Mouse (Mus musculus) heart, embryonic 10.5 days (tissue): ENCODE results near the gene Kdm2a. TPM values are rescaled to one million over a fixed set of nuclear protein-coding genes. Genes with fewer than 3 reads are reported as not detected.
"Not testable (repeated sequence)": the region's sequence is repeated elsewhere in the genome, so short reads cannot be mapped to it uniquely, and the experiment has no call there.

Experiments
- DNase-seq: peaks from one replicate; pipeline ENCODE4 v3.0.0-alpha.2; 2017; ENCODE audit warnings: low spot score
- H3K27ac ChIP-seq: fragments of 300-500 bp; sonication (generic); 2 replicates; pipeline ENCODE4 v1.5.1; 2016; ENCODE audit warnings: mild to moderate bottlenecking
- H3K27me3 ChIP-seq: fragments of 300-500 bp; sonication (generic); 2 replicates; pipeline ENCODE4 v1.6.1; 2016; ENCODE audit warnings: mild to moderate bottlenecking; ENCODE audit not compliant: poor library complexity, insufficient read depth, severe bottlenecking
- H3K36me3 ChIP-seq: fragments of 300-500 bp; sonication (generic); 2 replicates; pipeline ENCODE4 v1.6.1; 2016; ENCODE audit warnings: mild to moderate bottlenecking, moderate library complexity
- H3K4me1 ChIP-seq: fragments of 300-500 bp; sonication (generic); 2 replicates; pipeline ENCODE4 v1.6.1; 2016; ENCODE audit warnings: mild to moderate bottlenecking
- H3K4me3 ChIP-seq: fragments of 300-500 bp; sonication (generic); 2 replicates; pipeline ENCODE4 v1.5.1; 2016; ENCODE audit warnings: mild to moderate bottlenecking, moderate library complexity
- H3K9me3 ChIP-seq: fragments of 300-500 bp; sonication (generic); 2 replicates; pipeline ENCODE4 v1.6.1; 2016; ENCODE audit warnings: mild to moderate bottlenecking, moderate library complexity
- WGBS: fragments of 180-500 bp; shearing (Covaris S2); methylation state at CpG from one replicate; pipeline ENCODE4 v1.1.7; 2016; 5-methylcytosine and 5-hydroxymethylcytosine counted together
- polyA plus RNA-seq: library from polyadenylated mRNA; unstranded; fragments of >200 nt; fragmentation: Nextera tagmentation; extraction: Ambion mirVana; gene quantifications from 2 replicates; pipeline ENCODE4 v1.2.1, GENCODE M21; 2016

The Kdm2a gene
- polyA plus RNA-seq, 1 experiment from 2014 or later = 53.6 TPM

DNA sequence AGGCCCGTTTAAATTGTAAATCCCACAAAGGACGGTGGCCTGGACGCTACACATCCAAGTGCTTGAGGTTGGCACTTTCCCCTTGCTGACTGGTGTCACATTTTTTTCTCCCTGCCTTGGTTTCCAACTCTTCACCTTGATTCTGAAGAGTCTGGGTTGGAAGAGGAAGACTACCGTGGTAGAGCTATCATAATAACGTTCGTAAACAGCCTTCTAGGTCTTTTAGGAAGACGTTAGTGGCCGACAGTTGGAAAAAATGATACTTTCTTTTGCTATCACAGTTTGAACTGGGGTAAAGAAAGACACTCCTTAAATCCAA lies 504 bp upstream of the Kdm2a start:
- Histone ChIP-seq H3K9me3 (no peaks in the 10 kb centered on the region), H3K27me3 (no peaks in the 10 kb centered on the region), H3K4me1 (peaks cover 20% of the 10 kb centered on the region), H3K36me3 (peaks cover 3% of the 10 kb centered on the region; the same call in 1 of the 2 replicates), H3K27ac (peak overlapping the region; percentile 99), H3K4me3 (peak overlapping the region; percentile 98)
- no peak for DNase-seq
- 27% methylated on average over 8 of the region's 8 CpGs for WGBS

DNA sequence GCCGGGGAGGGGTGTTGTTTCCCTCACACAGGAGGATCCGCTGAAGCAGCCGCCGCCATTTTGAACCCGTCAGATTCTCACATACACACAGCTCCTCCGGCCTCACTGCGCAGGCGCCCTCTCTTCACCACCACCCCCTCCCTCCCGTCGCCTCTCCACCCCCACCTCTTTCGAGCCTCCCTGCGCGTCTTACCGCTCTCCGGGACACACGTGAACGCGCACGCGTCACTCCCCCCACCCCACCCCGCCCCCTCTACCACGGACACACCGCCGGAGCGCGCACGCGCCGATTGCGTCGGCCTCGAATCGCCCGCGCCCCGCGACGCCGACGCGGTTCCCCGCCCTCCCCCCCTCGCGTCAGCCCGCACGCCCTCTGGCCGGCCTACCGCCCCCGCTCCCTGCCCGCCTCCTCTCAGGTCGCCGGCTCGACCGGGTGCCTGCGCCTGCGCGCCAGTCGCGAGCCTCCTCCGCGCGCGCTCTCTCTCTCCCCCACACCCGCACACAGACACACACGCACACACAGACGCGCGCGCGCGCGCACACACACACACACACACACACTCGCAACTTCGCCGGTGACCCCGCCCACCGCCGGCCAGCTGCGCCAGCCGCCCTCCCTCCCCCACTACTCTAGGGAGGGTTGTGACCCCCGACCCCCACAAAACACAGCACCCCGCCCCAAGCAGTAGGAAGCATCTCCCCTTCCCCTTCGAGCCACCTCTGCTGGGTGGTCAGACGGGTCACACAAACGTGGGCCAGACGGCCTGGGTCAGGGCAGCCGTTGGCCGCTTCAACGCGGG lies 887 bp downstream of the Kdm2a start:
- Histone ChIP-seq H3K4me1 (peaks cover 20% of the 10 kb centered on the region), H3K27me3 (no peaks in the 10 kb centered on the region), H3K27ac (peak overlapping the region; percentile 99), H3K36me3 (peaks cover 5% of the 10 kb centered on the region; the same call in 1 of the 2 replicates), H3K4me3 (peak overlapping the region; percentile 98), H3K9me3 (no peaks in the 10 kb centered on the region)
- WGBS = under 1% methylated on average over 72 of the region's 90 CpGs
- peak; percentile 100 for DNase-seq

GRCm38 (mm10) chr19:4396081-4396997 lies 1.7 kb downstream of the Kdm2a start:
- H3K27ac ChIP-seq = peak overlapping the region; percentile 99
- no peaks in the 10 kb centered on the region for H3K9me3 ChIP-seq
- WGBS = under 1% methylated on average over 78 of the region's 80 CpGs
- H3K4me3 ChIP-seq = peak overlapping the region; percentile 98
- H3K4me1 ChIP-seq = peaks cover 20% of the 10 kb centered on the region
- peaks cover 13% of the 10 kb centered on the region; the same call in 1 of the 2 replicates for H3K36me3 ChIP-seq
- peak; percentile 76 for DNase-seq
- no peaks in the 10 kb centered on the region for H3K27me3 ChIP-seq

DNA sequence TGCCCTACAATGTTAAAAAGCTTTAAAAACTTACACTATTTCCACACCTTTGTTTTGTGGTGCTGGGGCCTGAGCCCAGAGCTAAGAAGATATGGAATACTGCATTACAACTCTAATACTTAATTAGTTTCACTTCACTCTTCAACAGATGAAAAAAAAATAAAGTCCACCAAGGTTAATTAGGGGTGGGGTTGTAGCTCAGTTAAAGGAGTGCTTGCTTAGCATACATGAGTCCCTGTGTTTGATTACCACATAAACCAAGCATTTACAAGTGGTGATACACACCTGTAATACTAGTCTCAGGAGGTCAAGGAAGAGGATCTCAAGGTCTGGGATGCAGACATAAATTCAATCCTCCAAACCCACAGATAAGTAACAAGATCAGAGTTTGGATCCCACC lies 10.8 kb downstream of the Kdm2a start:
- Histone ChIP-seq H3K4me3 (no peak overlapping the region), H3K36me3 (peaks cover 54% of the 10 kb centered on the region), H3K4me1 (no peaks in the 10 kb centered on the region), H3K27me3 (no peaks in the 10 kb centered on the region), H3K9me3 (no peaks in the 10 kb centered on the region), H3K27ac (no peak overlapping the region)
- DNase-seq = no peak

DNA sequence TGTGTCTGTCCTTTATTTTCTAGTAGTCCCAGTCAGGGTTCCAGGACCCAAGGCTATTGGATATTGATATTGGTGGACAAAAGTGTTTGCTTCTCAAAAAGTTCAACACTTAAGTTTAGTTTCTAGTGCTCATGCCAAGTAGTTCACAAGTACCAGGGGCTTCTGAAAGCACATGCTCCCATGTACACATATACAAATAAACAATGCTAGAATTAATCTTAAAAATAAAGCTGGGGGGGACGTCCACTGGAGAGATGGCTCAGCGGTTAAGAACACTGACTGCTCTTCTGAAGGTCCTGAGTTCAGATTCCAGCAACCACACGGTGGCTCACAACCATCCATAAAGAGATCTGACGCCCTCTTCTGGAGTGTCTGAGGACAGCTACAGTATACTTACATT lies 13.1 kb downstream of the Kdm2a start:
- no peak for DNase-seq
- no peak overlapping the region for H3K4me3 ChIP-seq
- no peaks in the 10 kb centered on the region for H3K4me1 ChIP-seq
- H3K9me3 ChIP-seq = no peaks in the 10 kb centered on the region
- no peak overlapping the region for H3K27ac ChIP-seq
- H3K36me3 ChIP-seq = peaks cover 40% of the 10 kb centered on the region; the same call in 1 of the 2 replicates
- no peaks in the 10 kb centered on the region for H3K27me3 ChIP-seq
- 82% methylated on average over 4 of the region's 4 CpGs for WGBS

GRCm38 (mm10) chr19:4384322-4384721 lies 13.8 kb downstream of the Kdm2a start:
- DNase-seq = no peak
- WGBS = 53% methylated on average over 1 of the region's 1 CpGs
- Histone ChIP-seq H3K4me1 (no peaks in the 10 kb centered on the region), H3K27me3 (no peaks in the 10 kb centered on the region), H3K4me3 (no peak overlapping the region), H3K27ac (no peak overlapping the region), H3K36me3 (peaks cover 41% of the 10 kb centered on the region; the same call in 1 of the 2 replicates), H3K9me3 (no peaks in the 10 kb centered on the region)

DNA sequence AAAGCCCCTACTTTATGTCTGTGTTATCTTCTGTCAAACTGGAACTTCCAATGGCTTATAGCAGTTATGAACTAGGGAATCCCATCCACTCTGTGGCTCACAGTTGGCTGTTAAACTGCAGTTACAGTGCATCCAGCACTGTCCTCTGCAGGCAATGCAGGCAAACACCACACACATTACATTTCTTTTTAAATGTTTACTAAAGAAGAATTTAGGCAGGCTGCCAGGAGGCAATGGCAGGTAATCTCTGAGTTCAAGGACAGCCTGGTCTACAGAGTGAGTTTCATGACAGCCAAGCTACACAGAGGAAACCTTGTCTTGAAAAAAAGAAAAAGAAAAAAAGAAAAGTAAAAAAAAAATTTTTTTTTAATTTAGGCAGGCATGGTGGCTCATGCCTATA lies 14.8 kb downstream of the Kdm2a start:
- H3K36me3 ChIP-seq = peaks cover 42% of the 10 kb centered on the region
- no peak for DNase-seq

DNA sequence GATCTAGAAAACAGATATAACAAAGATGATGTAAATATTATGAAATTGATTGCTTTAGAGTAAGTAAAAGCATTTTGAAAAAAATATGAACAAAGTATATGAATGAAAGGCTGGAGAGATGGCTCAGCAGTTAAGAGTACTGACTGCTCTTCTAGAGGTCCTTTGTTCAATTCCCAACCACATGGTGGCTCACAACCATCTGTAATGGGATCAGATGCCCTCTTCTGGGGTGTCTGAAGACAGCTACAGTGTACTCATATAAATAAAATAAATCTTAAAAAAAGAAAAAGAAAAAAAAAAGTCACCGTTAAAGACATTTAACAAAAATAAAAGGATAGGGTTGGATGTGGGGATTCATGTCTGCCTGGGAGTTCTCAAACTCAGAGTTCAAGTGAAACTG lies 15.8 kb downstream of the Kdm2a start:
- H3K36me3 ChIP-seq = peaks cover 35% of the 10 kb centered on the region
- not testable (repeated sequence) for H3K4me1 ChIP-seq, H3K9me3 ChIP-seq, H3K27ac ChIP-seq, H3K27me3 ChIP-seq, H3K4me3 ChIP-seq, DNase-seq
- 94% methylated on average over 1 of the region's 1 CpGs for WGBS

More for the DNA sequence above, 14.8 kb downstream of the Kdm2a start:
- no peaks in the 10 kb centered on the region for H3K27me3 ChIP-seq
- no peak overlapping the region for H3K4me3 ChIP-seq
- H3K27ac ChIP-seq = no peak overlapping the region
- no peaks in the 10 kb centered on the region for H3K4me1 ChIP-seq
- no peaks in the 10 kb centered on the region for H3K9me3 ChIP-seq

- DNase-seq = no peak
- Histone ChIP-seq H3K9me3 (no peaks in the 10 kb centered on the region), H3K27me3 (no peaks in the 10 kb centered on the region), H3K4me3 (no peak overlapping the region), H3K4me1 (no peaks in the 10 kb centered on the region), H3K27ac (no peak overlapping the region), H3K36me3 (peaks cover 16% of the 10 kb centered on the region)
- WGBS = 91% methylated on average over 2 of the region's 2 CpGs
These were observed 27.4 kb downstream of the Kdm2a start for GRCm38 (mm10) chr19:4370656-4371055.

DNA sequence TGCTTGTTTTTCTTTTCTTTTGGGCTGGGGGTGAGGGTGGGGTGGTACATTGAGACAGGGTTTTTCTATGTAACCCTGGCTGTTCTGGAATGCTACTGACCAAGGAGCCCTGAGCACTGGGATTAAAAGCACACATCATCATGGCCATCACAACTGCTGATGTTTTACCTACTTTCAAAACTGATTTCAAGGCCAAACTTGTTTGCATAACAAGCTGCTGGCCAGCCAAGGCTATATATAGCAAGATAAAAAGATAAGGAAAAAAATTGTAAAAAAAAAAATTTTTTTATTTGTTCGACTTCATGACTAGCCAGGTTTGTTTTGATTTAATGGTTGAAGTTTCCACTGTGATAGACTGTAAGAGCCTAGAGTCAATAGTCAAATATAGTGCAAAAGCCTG lies 27.8 kb downstream of the Kdm2a start:
- Histone ChIP-seq H3K27me3 (no peaks in the 10 kb centered on the region), H3K9me3 (no peaks in the 10 kb centered on the region), H3K27ac (no peak overlapping the region), H3K36me3 (peaks cover 16% of the 10 kb centered on the region), H3K4me3 (no peak overlapping the region), H3K4me1 (no peaks in the 10 kb centered on the region)
- DNase-seq = no peak
- 81% methylated on average over 1 of the region's 1 CpGs for WGBS

- DNase-seq = no peak
- no peaks in the 10 kb centered on the region for H3K4me1 ChIP-seq
- H3K27ac ChIP-seq = no peak overlapping the region
- H3K4me3 ChIP-seq = no peak overlapping the region
- H3K36me3 ChIP-seq = peaks cover 84% of the 10 kb centered on the region
- no peaks in the 10 kb centered on the region for H3K9me3 ChIP-seq
- no peaks in the 10 kb centered on the region for H3K27me3 ChIP-seq
- WGBS = 84% methylated on average over 2 of the region's 2 CpGs
These were observed 48.6 kb downstream of the Kdm2a start for GRCm38 (mm10) chr19:4349455-4349854.

- 90% methylated on average over 1 of the region's 1 CpGs for WGBS
- H3K4me1 ChIP-seq = no peaks in the 10 kb centered on the region
- peaks cover 95% of the 10 kb centered on the region for H3K36me3 ChIP-seq
- H3K9me3 ChIP-seq = no peaks in the 10 kb centered on the region
- no peak overlapping the region for H3K27ac ChIP-seq
- H3K27me3 ChIP-seq = no peaks in the 10 kb centered on the region
- no peak overlapping the region for H3K4me3 ChIP-seq
- no peak for DNase-seq
These were observed 51.6 kb downstream of the Kdm2a start for GRCm38 (mm10) chr19:4346479-4346878.

DNA sequence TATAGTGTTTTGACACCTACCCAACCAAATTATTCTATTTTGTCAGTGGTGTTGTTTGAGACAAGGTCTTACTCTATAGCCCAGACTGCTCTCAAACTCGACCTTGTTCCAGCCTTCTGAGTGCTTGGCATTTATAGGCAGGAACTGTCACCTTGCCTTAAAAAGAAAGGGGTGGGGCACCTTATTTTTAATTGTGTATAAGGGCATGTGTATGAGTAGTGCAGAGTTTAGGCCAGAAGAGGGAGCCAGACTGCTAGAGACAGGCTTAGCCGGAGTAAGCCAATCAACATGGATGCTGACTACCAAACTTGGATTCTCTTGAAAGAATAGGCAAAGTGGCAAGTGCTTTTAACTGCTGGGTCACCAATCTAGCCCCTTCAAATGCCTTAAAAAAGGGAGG lies 59.9 kb downstream of the Kdm2a start:
- no peaks in the 10 kb centered on the region for H3K9me3 ChIP-seq
- peaks cover 16% of the 10 kb centered on the region for H3K4me1 ChIP-seq
- DNase-seq = no peak
- H3K27me3 ChIP-seq = no peaks in the 10 kb centered on the region
- WGBS = 45% methylated on average over 2 of the region's 2 CpGs
- peaks cover 49% of the 10 kb centered on the region for H3K36me3 ChIP-seq
- no peak overlapping the region for H3K27ac ChIP-seq
- H3K4me3 ChIP-seq = no peak overlapping the region
